Mouse (Mus musculus): ENCODE measurements around the gene Wipi2. TPM values are rescaled to one million over a fixed set of nuclear protein-coding genes. Genes with fewer than 3 reads are reported as not detected.

Wipi2 gene
- polyA plus RNA-seq, 1 experiment from 2014 or later, result 51.2 TPM

- WGBS, result 19% methylated on average over 5 of the region's 5 CpGs
- ATAC-seq, result peak; percentile 88
- H3K4me3 ChIP-seq (replicated peaks), result no peak overlapping the region
- H3K27me3 ChIP-seq, result no peaks in the 10 kb centered on the region
- 0 out of 2 replicates have a peak overlapping the region, but pooled peaks have one; percentile 20 for H3K9ac ChIP-seq (replicated peaks)
- H3K27ac ChIP-seq, result no peak overlapping the region
- no peak overlapping the region for H3K4me2 ChIP-seq (replicated peaks)
- no peaks in the 10 kb centered on the region for H3K9me3 ChIP-seq
- peaks cover 4% of the 10 kb centered on the region; the same call in 1 of the 2 replicates for H3K4me1 ChIP-seq (replicated peaks)
- peaks cover 27% of the 10 kb centered on the region for H3K36me3 ChIP-seq
These were observed 45.6 kb downstream of the Wipi2 start for GRCm38 (mm10) chr5:142673082-142673481.

- H3K4me1 ChIP-seq (replicated peaks), result peaks cover 1% of the 10 kb centered on the region; the same call in 1 of the 2 replicates
- no peak for ATAC-seq
- H3K4me3 ChIP-seq (replicated peaks), result no peak overlapping the region
- H3K9me3 ChIP-seq, result peaks cover 2% of the 10 kb centered on the region; the same call in 1 of the 2 replicates
- H3K36me3 ChIP-seq, result no peaks in the 10 kb centered on the region
- no peaks in the 10 kb centered on the region for H3K27me3 ChIP-seq
- H3K4me2 ChIP-seq (replicated peaks), result no peak overlapping the region
- H3K9ac ChIP-seq (replicated peaks), result no peak overlapping the region
- H3K27ac ChIP-seq, result no peak overlapping the region
- WGBS, result 56% methylated on average over 7 of the region's 7 CpGs
These were observed 50.7 kb downstream of the Wipi2 start for GRCm38 (mm10) chr5:142678141-142678571.

GRCm38 (mm10) chr5:142679065-142679464 is 51.6 kb downstream of the Wipi2 start:
- ATAC-seq, result no peak
- H3K4me2 ChIP-seq (replicated peaks), result no peak overlapping the region
- H3K36me3 ChIP-seq, result no peaks in the 10 kb centered on the region
- no peak overlapping the region for H3K27ac ChIP-seq
- no peak overlapping the region for H3K4me3 ChIP-seq (replicated peaks)
- 87% methylated on average over 1 of the region's 1 CpGs for WGBS
- no peaks in the 10 kb centered on the region for H3K27me3 ChIP-seq
- no peaks in the 10 kb centered on the region for H3K4me1 ChIP-seq (replicated peaks)
- H3K9ac ChIP-seq (replicated peaks), result no peak overlapping the region
- peaks cover 4% of the 10 kb centered on the region; the same call in 1 of the 2 replicates for H3K9me3 ChIP-seq

- ATAC-seq, result no peak
- Histone ChIP-seq H3K4me3 (replicated peaks) (no peak overlapping the region), H3K27me3 (no peaks in the 10 kb centered on the region), H3K36me3 (no peaks in the 10 kb centered on the region), H3K27ac (no peak overlapping the region), H3K4me2 (replicated peaks) (no peak overlapping the region), H3K4me1 (replicated peaks) (no peaks in the 10 kb centered on the region), H3K9ac (replicated peaks) (no peak overlapping the region), H3K9me3 (peaks cover 4% of the 10 kb centered on the region; the same call in 1 of the 2 replicates)
- WGBS, result 83% methylated on average over 3 of the region's 3 CpGs
These were observed 54.4 kb downstream of the Wipi2 start for GRCm38 (mm10) chr5:142681911-142682310.

GRCm38 (mm10) chr5:142682529-142682928 is 55.0 kb downstream of the Wipi2 start:
- no peak overlapping the region for H3K4me3 ChIP-seq (replicated peaks)
- no peak overlapping the region for H3K9ac ChIP-seq (replicated peaks)
- ATAC-seq, result no peak
- H3K4me1 ChIP-seq (replicated peaks), result 0 out of 2 replicates have a peak, but pooled peaks cover 3% of the 10 kb centered on the region
- H3K4me2 ChIP-seq (replicated peaks), result no peak overlapping the region
- H3K9me3 ChIP-seq, result peaks cover 4% of the 10 kb centered on the region; the same call in 1 of the 2 replicates
- no peak overlapping the region for H3K27ac ChIP-seq
- WGBS, result 93% methylated on average over 5 of the region's 5 CpGs
- H3K27me3 ChIP-seq, result no peaks in the 10 kb centered on the region
- no peaks in the 10 kb centered on the region for H3K36me3 ChIP-seq

- peak; percentile 46; the same call in 1 of the 2 replicates for ATAC-seq
- H3K4me2 ChIP-seq (replicated peaks), result no peak overlapping the region
- H3K4me3 ChIP-seq (replicated peaks), result no peak overlapping the region
- H3K27ac ChIP-seq, result peak overlapping the region; percentile 53
- no peaks in the 10 kb centered on the region; the same call in 1 of the 2 replicates for H3K27me3 ChIP-seq
- H3K4me1 ChIP-seq (replicated peaks), result peaks cover 25% of the 10 kb centered on the region
- H3K9me3 ChIP-seq, result no peaks in the 10 kb centered on the region
- H3K9ac ChIP-seq (replicated peaks), result no peak overlapping the region
- no peaks in the 10 kb centered on the region for H3K36me3 ChIP-seq
- 16% methylated on average over 6 of the region's 6 CpGs for WGBS
These were observed 61.4 kb downstream of the Wipi2 start for GRCm38 (mm10) chr5:142688866-142689265.

GRCm38 (mm10) chr5:142690343-142690742 is 62.8 kb downstream of the Wipi2 start:
- no peak overlapping the region for H3K27ac ChIP-seq
- no peaks in the 10 kb centered on the region for H3K36me3 ChIP-seq
- WGBS, result 87% methylated on average over 3 of the region's 3 CpGs
- ATAC-seq, result no peak
- H3K27me3 ChIP-seq, result no peaks in the 10 kb centered on the region; the same call in 1 of the 2 replicates
- H3K9me3 ChIP-seq, result no peaks in the 10 kb centered on the region
- no peak overlapping the region for H3K4me3 ChIP-seq (replicated peaks)
- H3K4me1 ChIP-seq (replicated peaks), result peaks cover 35% of the 10 kb centered on the region
- no peak overlapping the region for H3K9ac ChIP-seq (replicated peaks)
- H3K4me2 ChIP-seq (replicated peaks), result no peak overlapping the region

GRCm38 (mm10) chr5:142692248-142692647 is 64.8 kb downstream of the Wipi2 start, which contains the start of gene Slc29a4:
TSS of gene Slc29a4 (plus strand) at chr5:142692512.
- no peak within 1 kb of the TSS for H3K4me2 ChIP-seq (replicated peaks)
- 69% methylated on average over 14 of the region's 14 CpGs for WGBS
- H3K36me3 ChIP-seq, result no peaks in the 10 kb centered on the region
- no peak within 1 kb of the TSS for H3K4me3 ChIP-seq (replicated peaks)
- no peaks in the 10 kb centered on the region for H3K9me3 ChIP-seq
- H3K27me3 ChIP-seq, result no peaks in the 10 kb centered on the region; the same call in 1 of the 2 replicates
- peaks cover 33% of the 10 kb centered on the region for H3K4me1 ChIP-seq (replicated peaks)
- H3K27ac ChIP-seq, result peak within 1 kb of the TSS; percentile 49
- no peak for ATAC-seq
- H3K9ac ChIP-seq (replicated peaks), result no peak within 1 kb of the TSS

- Histone ChIP-seq H3K9ac (replicated peaks) (no peak overlapping the region), H3K27ac (peak overlapping the region; percentile 49), H3K36me3 (no peaks in the 10 kb centered on the region), H3K9me3 (no peaks in the 10 kb centered on the region), H3K4me2 (replicated peaks) (no peak overlapping the region), H3K27me3 (no peaks in the 10 kb centered on the region; the same call in 1 of the 2 replicates), H3K4me1 (replicated peaks) (peaks cover 32% of the 10 kb centered on the region), H3K4me3 (replicated peaks) (no peak overlapping the region)
- 54% methylated on average over 12 of the region's 12 CpGs for WGBS
- ATAC-seq, result peak; percentile 55; the same call in 1 of the 2 replicates
These were observed 65.7 kb downstream of the Wipi2 start for GRCm38 (mm10) chr5:142692971-142693737.

- Histone ChIP-seq H3K36me3 (no peaks in the 10 kb centered on the region), H3K4me2 (replicated peaks) (no peak overlapping the region), H3K9ac (replicated peaks) (no peak overlapping the region), H3K27me3 (peaks cover 3% of the 10 kb centered on the region; the same call in 1 of the 2 replicates), H3K4me3 (replicated peaks) (no peak overlapping the region), H3K27ac (peak overlapping the region; percentile 49; the same call in 1 of the 2 replicates), H3K9me3 (no peaks in the 10 kb centered on the region), H3K4me1 (replicated peaks) (peaks cover 31% of the 10 kb centered on the region)
- ATAC-seq, result 0 out of 2 replicates have a peak, but pooled peaks have one; percentile 47
- 47% methylated on average over 8 of the region's 8 CpGs for WGBS
These were observed 66.4 kb downstream of the Wipi2 start for GRCm38 (mm10) chr5:142693738-142694430.

GRCm38 (mm10) chr5:142694627-142695340 is 67.3 kb downstream of the Wipi2 start:
- H3K4me1 ChIP-seq (replicated peaks), result peaks cover 27% of the 10 kb centered on the region
- H3K27me3 ChIP-seq, result peaks cover 5% of the 10 kb centered on the region; the same call in 1 of the 2 replicates
- no peaks in the 10 kb centered on the region for H3K36me3 ChIP-seq
- H3K4me2 ChIP-seq (replicated peaks), result no peak overlapping the region
- H3K27ac ChIP-seq, result no peak overlapping the region
- ATAC-seq, result no peak
- H3K9ac ChIP-seq (replicated peaks), result no peak overlapping the region
- WGBS, result 11% methylated on average over 12 of the region's 12 CpGs
- H3K9me3 ChIP-seq, result no peaks in the 10 kb centered on the region
- no peak overlapping the region for H3K4me3 ChIP-seq (replicated peaks)
